Mouse (Mus musculus): ENCODE data around the gene Ets1.

The Ets1 gene

DNA sequence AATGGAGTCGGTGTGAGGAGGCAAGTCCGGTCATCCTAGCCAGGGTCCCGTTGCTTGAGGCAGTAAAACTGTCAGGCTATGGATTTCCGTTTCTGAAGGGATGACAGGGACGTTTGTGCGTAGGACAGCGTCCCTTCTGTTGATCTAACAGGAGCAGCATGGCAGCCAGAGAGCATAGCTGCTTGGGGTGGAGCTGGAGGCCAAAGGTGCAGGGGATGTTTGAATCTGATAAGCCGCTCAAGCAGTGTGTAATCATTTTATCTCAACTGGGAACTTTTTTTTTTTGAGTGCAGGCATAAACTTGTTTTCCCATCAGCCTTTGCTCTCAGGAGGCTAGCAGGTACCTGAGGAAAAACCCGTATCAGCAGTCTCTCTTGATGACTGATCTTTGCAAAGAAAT is 95.8 kb downstream of the Ets1 start:
- no peak for DNase-seq

DNA sequence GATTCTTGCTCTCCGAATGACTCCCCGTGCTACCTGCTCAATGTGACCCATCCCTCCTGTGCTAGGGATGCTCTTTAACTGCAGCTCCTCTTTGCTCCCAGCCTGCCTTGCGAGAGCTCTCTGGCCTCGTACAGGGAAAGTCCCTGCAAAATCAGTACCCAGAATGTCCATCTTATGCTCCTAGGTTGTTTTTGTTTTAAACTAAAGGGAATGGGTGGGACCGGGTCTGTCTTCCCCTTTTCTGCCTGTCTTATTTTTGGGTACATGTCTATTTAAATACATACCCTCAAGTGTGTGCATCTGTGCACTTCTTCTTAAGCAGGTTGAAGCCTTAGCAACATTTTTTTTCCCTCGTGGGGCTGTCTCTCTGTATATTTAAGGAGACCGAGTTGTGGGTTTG is 99.0 kb downstream of the Ets1 start:
- DNase-seq: no peak

DNA sequence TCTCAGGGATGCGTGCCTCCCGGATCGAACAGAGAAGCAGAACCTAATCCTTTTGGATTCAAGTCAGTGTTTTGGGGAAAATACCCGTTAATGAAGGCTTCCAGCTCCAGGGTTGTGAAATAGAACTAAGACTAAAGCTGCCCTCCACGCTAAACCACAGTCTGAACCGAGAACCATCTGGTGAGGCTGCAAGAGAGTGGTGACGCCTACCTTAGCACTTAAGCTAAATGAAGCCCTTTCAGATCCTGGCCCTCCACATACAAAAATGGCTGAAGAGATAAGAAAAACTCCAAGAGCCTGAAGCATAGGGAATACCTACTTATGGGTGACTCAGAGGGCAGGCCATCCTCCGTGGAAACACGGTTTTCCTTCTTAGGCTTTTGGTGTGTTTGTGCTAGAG is 100.0 kb downstream of the Ets1 start:
- no peak for DNase-seq

DNA sequence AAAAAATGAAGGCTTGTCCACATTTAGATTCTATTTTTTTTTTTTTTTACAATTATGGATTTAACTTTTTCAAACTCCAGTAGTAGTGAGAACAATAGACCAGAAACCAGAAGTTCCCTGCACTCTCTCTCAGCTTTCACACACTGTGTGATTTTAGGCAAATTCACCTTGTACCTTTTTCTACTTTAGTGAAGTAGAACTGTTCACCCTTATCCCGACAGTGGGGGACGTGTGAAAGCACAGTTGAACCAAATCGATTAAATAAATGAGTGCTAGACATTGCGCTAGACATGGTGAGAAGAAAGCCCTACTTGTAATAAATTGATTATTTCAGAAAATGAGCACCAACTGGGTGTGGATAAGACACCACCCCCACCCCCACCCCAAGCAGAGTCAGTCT is 104.0 kb downstream of the Ets1 start:
- no peak for DNase-seq

DNA sequence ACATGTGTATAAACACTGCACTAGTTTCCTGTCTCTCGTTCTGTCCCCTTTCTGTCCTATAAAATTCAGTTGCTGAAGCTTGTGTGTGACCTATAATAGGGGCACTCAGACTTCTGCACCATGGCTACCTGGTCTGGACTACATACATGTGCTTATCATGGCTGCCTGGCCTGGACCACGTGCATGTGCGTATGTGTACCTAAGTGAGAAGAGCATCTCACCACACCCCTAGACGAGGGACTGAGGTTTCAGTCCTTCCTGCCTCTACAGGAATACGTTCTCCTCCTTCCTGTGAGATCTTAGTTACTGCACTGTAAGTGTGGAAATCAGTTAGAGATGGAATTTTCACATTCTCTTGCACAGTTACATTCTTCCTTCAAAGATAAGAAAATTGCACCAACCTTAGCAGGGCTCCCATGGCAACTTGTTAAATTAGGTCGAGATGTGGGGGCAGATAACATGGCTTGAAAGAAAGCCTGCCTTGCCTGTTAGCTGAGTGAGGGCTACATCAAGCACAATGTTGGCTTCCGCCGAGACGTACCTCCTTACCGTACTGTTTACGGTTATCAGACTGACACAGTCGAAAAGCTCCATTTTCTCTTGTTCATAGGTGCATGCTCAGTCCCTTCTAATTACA is 104.8 kb downstream of the Ets1 start:
- DNase-seq: no peak

DNA sequence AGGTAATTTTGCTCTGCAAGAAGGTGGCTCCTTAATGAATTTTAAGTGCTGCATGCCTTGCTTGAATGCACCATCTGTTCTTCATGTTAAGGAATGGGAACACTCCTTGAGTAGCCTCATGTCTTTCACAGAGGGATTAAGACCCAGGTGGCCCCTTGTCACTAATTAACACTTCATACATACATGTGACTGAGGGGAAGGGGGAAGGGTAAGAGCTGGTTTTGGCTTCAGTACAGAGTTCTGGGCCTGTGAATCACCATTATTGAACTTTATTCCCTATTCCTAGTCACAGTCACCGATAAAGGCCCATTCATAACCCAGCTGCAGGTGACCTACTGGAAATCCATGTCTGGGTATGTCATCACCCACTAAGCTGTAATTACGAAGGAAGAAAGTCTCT is 105.7 kb downstream of the Ets1 start:
- DNase-seq: no peak

DNA sequence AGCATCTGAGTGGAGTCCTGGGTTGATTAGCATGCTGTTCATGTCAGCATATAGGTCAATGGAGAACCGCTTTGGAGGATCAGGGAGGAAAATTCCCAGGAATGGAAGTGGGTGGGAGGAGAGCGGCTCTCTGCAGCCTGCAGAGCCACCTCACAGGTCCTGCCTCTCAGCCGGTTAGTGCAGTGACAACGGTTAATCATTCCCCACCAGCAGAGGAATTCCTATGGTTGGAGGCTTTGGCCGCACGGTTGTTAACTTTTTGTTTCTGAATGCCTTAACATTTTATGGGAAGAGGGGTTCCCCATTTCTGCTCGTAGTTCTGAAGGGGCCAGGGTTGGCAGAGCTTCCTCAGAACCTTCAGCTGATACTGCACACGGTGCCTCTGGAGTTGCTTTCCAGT is 107.1 kb downstream of the Ets1 start:
- no peak for DNase-seq

DNA sequence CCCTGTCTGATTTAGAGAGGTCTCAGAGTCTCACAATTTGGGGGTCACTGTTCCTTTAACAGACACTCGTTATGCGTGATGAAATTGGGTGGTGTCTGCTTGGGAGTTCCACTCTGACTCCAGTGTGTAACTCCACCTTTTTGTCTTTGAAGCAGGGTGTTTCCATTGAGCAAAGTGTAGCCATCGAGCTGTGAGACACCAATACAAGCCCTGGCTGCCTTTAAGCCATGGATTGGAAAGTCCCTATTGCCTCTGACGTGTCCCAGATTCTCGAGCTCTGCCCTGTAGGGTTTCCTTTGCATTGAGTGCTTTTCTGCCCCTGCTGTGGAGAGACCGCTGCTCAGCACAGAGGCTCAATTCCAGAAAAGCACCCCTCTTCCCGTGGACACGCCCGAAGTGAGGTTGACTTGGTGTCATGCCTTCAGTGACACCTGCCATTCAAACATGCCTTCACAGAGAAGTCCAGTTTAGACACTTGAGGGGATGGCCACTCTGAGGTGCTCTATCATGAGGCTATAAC is 107.7 kb downstream of the Ets1 start:
- DNase-seq: no peak

DNA sequence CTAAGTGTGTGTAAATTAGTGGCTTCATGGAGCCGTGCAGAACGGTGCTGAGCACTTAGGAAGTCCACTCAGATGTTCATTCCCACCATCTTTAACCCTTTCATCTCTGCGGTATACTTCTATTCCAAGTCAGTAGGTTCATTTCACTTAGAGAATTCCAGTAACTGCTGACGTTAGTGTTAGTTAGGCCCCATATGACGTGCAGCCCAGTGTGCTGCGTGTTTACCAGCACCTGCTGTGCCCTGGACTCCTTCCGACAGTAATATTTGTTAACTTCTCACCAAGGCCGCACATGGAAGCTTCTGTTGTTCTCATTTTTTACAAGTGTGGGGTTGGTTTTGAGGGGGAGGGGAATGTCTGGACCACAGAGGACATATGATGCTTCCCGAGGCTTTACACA is 108.3 kb downstream of the Ets1 start:
- DNase-seq: no peak

DNA sequence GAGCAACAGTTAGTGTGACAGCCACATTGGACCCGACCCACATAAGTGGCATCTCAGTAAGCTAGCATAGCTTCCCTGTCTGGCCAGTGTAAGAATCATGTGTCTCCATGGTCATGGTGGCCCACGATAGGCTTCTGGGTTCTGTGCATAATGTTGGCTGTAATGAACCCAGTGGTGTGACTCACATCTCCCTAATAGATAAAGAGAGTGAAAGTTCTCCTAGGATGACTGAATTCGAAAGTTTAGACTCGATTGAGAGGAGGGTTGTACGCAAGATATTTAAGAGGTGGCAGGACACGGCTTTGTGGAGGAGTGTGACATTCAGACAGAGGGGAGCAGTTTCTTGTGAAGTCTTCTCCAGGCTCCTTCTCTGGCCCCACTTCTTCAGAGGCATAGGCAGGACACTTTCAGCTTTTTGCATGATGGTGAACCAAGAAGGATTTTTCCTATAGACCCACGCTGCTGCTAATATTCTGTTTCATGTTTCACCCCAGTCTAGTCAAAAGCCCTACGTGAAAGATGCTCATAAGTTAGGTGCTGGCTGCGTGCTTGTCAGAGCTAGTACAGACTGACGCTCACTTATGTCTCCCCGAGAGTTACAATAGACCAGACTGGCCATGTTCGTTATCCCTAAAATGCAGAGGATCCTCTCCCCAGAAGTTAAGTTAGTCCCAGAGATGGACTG is 109.2 kb downstream of the Ets1 start:
- DNase-seq: no peak

DNA sequence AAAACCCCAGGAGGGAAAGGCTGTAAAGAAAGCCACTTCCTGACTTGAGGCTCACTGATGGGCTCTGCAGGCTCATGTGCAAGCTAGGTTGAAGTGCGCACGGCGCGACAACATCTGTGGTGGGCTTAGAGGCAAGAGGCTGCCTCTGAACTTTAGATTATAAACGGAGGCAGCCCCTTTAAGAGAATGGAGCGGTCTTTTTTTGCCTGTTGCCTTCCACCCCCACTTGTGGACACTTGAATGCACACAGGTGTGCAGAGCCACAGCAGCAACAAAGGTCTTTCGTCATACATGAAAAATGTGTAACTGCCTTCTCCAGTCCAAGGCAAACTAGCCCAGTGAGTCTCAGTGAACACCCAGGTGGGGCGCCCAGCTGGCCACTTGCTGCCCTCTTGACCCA is 110.0 kb downstream of the Ets1 start:
- DNase-seq: no peak

DNA sequence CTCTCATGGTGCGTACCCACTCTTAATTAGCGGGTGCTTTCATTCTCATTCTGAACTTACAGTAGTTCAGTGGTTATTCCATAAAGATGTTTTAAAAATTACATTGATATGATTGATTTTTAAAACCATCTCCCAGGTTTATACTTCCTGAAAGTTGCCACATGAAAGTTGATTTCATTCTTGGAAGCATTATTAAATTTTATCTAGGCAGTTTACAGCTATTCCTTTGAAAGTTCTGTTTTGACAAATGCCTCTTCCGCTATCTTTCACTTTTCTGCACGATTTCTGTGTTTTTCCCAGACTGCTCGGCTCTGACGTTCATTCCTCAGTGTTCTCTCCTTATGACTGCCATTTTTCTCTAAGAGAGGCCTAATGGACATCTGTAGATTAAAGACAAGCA is 110.6 kb downstream of the Ets1 start:
- no peak for DNase-seq

DNA sequence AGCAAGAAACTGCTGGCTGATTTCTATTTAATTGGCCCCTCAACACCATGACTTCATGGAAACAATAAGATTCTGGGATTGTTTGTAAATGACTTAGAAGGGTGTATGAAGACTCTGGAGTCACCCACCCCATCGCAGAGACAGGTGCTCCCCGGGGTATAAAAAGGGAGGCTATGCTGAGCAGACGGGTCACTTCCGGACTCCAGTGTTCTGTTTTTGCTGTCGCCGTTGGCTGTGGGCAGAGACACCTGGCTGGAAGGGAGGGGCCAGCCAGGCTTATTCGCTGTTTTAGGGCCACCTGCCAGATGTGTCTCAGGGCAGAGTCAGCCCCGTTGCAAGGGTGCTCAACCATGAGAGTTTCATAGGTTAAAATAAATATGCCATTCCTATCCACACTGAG is 111.6 kb downstream of the Ets1 start:
- no peak for DNase-seq

DNA sequence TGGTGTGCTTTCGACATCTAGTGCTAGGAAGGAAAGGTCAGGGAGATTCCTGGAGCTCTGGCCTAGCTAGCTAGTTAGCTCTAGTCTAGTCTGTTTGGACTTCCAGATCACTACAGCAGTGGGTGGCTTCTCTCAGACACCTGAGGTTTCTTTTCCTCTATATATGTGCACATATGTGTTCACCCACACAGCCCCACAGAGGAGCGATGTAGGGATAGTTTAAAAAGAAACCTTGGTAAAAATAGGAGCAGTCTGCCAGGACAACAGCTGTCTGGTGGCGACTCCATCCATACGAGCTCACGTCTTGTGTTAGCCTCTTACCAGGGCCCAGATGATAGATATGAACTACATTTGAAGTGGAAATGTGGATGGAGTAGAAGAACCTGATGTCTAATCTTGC is 112.5 kb downstream of the Ets1 start:
- no peak for DNase-seq

DNA sequence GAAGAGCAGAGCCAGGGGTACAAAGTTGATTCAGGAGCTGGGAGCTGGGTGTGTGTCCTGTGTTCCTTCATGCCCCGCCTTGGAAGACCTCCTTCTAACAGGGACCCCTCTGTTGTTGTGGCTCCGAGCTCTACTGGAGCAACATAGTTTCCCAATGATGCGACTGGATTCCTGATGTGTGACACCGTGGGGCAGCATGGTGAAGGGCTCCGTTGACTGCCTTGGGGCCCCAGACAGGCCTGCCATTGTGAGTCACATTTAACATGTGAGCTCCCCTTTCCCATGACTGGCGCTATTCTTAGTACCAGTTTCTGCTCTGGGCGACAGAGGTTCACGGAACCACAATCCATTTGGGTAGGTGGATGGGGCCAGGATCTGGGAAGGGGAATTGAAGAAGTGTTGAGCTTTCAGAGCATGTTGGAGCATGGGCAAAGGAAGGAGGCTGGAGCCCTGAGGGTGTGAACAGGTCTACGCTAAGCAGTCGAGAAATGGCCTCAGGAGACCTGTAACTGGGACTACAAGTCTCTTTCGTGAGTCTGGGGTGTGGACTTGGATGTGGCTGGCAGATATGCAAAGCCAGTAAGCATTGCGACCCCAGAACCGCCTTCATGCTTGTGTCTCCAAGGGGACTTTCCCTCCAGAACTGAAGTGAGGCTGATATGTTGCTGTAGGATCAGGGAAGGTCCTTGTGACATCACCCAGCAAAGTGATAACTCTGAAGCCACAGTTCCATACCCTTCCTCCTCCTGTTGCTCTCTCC is 113.9 kb downstream of the Ets1 start:
- no peak for DNase-seq

DNA sequence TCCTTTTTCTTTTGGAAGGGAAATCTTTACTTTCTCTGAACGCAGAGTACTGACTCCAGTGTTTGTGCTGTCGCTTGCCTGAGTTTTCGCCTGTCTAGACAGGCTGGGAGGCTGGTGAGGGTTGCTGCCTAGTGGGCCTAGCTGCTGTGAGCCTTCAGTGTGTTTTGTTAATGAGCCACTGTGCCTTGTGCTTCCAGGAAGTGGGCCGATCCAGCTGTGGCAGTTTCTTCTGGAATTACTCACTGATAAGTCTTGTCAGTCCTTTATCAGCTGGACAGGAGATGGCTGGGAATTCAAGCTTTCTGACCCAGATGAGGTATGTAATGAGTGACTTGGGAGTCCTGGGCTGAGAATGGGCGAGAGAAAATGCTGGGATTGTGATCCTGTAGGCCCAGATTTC is 116.6 kb downstream of the Ets1 start:
- DNase-seq: no peak

DNA sequence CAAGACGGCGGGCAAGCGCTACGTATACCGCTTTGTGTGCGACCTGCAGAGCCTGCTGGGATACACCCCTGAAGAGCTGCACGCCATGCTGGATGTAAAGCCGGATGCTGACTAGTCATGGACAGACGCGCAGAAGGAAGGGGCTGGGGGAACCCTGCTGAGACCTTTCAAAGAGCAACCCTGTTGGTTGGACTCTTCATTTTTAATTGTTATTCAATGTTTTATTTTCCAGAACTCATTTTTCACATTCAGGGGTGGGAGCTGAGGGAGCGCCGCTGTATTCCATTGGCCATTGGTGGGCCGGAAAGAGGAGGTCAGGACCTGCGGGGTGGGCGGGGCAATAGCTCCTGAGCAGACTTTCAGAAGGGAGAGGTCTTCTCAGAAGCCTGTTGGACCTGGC is 118.3 kb downstream of the Ets1 start:
- DNase-seq: no peak

DNA sequence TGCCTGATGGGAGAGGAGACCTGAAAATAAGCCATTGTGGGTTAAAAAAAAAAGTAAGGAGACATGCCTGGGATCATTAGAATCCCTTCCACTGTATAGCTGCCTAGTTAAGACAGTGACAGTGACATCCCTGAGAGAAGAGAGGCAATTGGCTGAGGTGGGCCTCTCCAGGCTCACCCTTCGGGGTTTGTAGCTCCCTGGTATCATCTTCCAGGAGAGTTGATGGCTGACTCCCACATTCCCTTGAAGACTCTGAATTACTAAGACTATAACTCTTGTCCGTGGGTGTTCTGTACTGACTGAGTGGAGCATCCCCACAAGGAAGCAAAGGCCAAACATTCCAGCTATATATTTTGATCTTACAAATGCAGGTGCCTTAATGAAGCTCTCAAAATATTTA is 120.0 kb downstream of the Ets1 start:
- DNase-seq: no peak

DNA sequence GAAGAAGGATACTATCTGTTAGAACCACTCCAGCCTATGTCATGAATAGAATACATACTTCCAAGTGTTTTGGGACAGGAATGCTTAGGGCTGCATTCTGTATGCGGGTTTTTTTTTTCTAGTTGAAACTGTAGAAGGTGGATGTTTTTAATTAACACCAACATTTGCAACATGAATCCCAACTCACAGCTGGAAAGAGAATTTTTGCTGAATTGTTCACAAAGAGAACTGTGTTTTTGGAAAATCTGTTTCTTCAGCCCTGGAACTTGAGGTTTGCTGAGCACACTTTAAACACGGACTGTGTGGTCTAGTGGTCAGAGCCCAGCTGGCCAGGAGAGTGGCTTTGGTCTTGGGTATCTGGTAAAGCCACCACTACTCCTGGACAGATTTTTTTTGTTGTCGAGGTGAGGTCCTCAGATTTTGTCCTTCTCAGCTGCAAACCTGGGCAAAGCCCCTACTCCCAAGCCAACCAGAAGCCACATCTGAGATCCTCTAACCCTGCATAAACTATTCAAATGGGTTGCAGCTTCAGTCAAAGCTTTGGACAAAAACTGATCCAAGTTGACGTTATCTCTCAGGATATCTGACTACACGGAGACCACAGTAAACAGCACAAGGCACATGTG is 122.4 kb downstream of the Ets1 start:
- no peak for DNase-seq

DNA sequence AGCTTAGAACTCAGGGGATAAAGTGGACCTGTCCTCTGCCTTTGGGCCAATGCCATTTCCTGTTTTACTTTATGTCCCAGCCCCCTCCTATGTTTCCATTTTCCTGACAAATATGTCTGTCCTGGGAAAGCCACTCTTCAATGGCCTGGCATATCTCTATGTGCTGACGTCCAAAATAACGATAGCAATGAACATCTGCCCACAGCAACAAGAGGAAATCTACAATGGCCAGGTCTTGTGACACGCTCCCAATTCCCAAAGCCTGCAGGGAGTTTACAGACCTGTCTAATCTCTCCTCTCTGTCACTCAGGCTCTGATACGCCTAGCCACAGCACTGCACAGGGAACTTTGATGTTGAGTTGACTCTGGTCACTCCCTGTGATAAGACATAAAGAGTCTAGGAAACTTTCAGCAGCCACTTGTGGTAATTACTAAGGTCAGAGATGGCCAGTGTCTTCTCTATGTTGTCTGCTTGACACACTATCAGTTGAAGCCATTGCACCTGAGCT is 124.7 kb downstream of the Ets1 start:
- no peak for DNase-seq

DNA sequence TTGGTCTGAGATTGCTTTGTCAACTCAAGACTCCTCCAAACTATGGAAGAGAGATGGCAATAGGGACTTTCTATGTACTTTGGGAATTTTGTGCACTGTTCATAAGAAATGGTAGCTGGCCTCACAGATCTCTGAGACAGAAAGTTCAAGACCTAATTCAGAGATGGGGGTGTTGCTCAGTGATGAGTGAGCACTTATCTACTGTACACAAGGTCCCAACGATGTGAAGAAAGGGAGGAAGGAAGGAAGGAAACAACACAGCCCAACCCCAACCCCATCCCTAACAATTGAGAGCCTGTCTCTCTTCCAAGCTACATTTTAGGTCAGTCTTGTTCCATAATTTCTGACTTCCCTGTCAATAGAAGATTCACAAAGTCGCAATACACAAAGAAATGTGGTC is 125.3 kb downstream of the Ets1 start:
- no peak for DNase-seq

DNA sequence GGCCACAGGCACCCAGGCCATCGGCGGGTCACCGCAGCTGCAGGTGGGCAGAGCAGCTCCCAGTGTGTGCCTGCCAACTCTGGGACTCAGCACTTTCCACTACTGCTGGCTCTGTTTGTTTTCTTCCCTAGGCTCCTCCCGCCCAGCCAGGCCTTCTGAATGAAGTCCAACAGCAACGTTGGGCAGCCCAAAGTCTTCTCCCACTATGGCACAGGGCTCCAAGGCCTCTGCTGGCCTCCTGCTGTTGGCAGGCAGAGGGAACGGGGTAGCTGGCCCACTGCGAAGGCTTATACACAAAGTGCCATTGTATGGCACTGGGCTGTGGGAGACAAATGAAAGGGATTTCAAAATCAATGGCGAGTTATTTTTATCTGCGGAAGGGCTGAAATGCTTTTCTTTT is 128.4 kb downstream of the Ets1 start:
- DNase-seq: peak; percentile 7

DNA sequence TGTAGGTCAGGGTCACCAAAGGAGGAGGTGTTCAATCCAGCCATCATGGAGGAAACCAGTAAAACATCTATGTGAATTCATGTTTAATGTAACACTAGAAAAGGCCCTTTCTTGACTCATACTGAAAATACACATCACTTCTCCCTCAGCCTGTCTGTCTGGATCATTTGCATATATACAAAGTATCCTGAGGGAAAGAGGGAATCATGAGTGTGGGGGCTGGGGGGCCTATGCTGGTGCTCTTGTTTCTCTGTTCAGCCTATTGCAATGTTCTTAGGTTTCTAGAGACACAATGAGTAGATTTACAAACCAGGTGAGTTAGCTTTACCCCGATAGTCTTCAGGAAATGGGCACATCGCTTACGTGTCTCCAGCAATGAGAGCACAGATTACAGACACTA is 129.1 kb downstream of the Ets1 start:
- DNase-seq: no peak

DNA sequence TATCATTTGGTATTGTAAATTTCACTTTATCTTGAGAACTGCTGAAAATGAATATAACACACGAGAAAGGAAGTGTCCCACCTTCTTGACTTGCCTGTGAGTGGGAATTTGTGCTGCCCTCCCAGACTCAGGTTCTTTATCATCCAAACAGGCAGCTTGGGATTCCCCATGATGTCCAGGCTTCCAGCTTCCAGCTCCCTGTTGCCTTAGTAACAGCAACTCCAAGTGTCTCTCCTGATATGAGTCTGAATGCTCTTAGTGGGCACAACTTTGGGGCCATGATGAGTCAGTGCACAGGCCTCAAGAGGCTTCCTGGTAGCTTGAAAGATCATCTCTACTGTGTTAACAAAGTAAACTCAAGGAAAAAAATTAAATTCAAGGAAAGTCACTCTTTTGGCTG is 142.8 kb downstream of the Ets1 start:
- no peak for DNase-seq

All from right cerebral cortex, postnatal 4 days (tissue).